Mouse (Mus musculus) embryonic facial prominence, embryonic 15.5 days (tissue): ENCODE results near the gene Siva1. TPM values are rescaled to one million over a fixed set of nuclear protein-coding genes. Genes with fewer than 3 reads are reported as not detected.

Experiments used
- ATAC-seq: fragments of 200-750 bp; cut with Nextera tagmentation; 2 replicates; pipeline ENCODE4 v1.8.0; 2017; ENCODE audit warnings: low read depth, moderate TSS enrichment; ENCODE audit not compliant: insufficient number of reproducible peaks, low FRiP score, low TSS enrichment
- H3K27ac ChIP-seq: fragments of 300-500 bp; sonication (generic); replicated peaks from 2 replicates; pipeline ENCODE4 v1.5.1; 2015; ENCODE audit warnings: mild to moderate bottlenecking, inconsistent platforms
- H3K27me3 ChIP-seq: fragments of 300-500 bp; sonication (generic); 2 replicates; pipeline ENCODE4 v1.6.1; 2015; ENCODE audit warnings: inconsistent platforms
- H3K36me3 ChIP-seq: fragments of 300-500 bp; sonication (generic); 2 replicates; pipeline ENCODE4 v1.6.1; 2015; ENCODE audit warnings: mild to moderate bottlenecking, inconsistent platforms
- H3K4me1 ChIP-seq: fragments of 300-500 bp; sonication (generic); 2 replicates; pipeline ENCODE4 v1.6.1; 2015; ENCODE audit warnings: inconsistent platforms
- H3K4me2 ChIP-seq: fragments of 300-500 bp; sonication (generic); replicated peaks from 2 replicates; pipeline ENCODE4 v1.6.1; 2015; ENCODE audit warnings: mild to moderate bottlenecking, inconsistent platforms
- H3K4me3 ChIP-seq: fragments of 300-500 bp; sonication (generic); replicated peaks from 2 replicates; pipeline ENCODE4 v1.5.1; 2015; ENCODE audit warnings: mild to moderate bottlenecking, inconsistent platforms
- H3K9ac ChIP-seq: fragments of 300-500 bp; sonication (generic); 2 replicates; pipeline ENCODE4 v1.6.1; 2015; ENCODE audit warnings: inconsistent platforms
- H3K9me3 ChIP-seq: fragments of 300-500 bp; sonication (generic); replicated peaks from 2 replicates; pipeline ENCODE4 v1.6.1; 2016; ENCODE audit warnings: inconsistent platforms
- WGBS: fragments of 180-500 bp; shearing (Covaris S2); methylation state at CpG from one replicate; pipeline ENCODE4 v1.1.7; 2015; 5-methylcytosine and 5-hydroxymethylcytosine counted together
- polyA plus RNA-seq: library from polyadenylated mRNA; unstranded; fragments of >200 nt; fragmentation: Nextera tagmentation; extraction: Ambion mirVana; gene quantifications from 2 replicates; pipeline ENCODE4 v1.2.1, GENCODE M21; 2015

Siva1 gene
- polyA plus RNA-seq, 1 experiment from 2014 or later, result 196 TPM

DNA sequence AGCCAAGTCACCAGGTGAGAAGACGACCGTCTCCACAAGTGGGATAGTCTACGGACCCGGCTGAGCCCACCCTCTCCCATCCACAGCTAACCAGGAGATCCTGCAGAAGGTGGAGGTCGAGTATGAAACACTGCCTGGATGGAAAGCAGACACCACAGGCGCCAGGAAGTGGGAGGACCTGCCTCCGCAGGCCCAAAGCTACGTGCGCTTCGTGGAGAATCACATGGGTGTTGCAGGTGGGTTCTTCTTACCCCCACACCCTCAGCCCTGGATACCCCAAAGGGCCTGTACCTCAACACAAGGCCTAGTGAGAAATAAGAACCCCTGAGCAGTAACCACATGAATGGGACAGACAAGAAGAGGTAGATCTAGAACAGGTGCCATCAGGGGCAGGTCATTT lies 5.0 kb upstream of the Siva1 start:
- Histone ChIP-seq H3K36me3 (no peaks in the 10 kb centered on the region), H3K4me3 (no peak overlapping the region), H3K4me1 (no peaks in the 10 kb centered on the region), H3K27me3 (no peaks in the 10 kb centered on the region), H3K4me2 (no peak overlapping the region), H3K9ac (no peak overlapping the region), H3K27ac (no peak overlapping the region), H3K9me3 (no peaks in the 10 kb centered on the region)
- no peak for ATAC-seq
- WGBS, result 80% methylated on average over 10 of the region's 10 CpGs

DNA sequence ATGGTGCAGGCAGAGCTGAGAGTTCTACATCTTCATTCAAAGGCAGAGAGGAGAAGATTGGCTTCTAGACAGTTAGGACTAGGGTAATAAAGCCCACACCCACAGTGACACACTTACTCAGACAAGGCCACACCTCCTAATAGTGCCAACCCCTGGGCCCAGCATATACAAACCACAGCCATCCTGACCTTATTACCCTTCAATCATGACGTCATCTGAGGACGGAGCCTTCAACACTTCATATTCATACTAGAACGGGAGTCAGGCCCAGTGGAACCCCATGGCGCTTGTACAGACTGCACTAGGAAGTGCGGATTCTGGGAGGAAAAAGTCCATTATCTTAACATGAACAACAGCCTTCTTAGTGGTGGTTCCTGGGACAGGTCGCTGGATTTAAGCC lies 1.4 kb upstream of the Siva1 start:
- Histone ChIP-seq H3K27ac (no peak overlapping the region), H3K4me2 (no peak overlapping the region), H3K4me1 (peaks cover 21% of the 10 kb centered on the region), H3K27me3 (no peaks in the 10 kb centered on the region), H3K36me3 (peaks cover 10% of the 10 kb centered on the region), H3K9ac (no peak overlapping the region), H3K4me3 (no peak overlapping the region), H3K9me3 (no peaks in the 10 kb centered on the region)
- no peak for ATAC-seq
- 88% methylated on average over 6 of the region's 6 CpGs for WGBS

GRCm38 (mm10) chr12:112644855-112645506 lies 502 bp downstream of the Siva1 start:
- no peaks in the 10 kb centered on the region for H3K9me3 ChIP-seq
- peak overlapping the region; percentile 71 for H3K4me2 ChIP-seq
- H3K27me3 ChIP-seq, result no peaks in the 10 kb centered on the region
- H3K9ac ChIP-seq, result peak overlapping the region; percentile 63
- peak overlapping the region; percentile 95 for H3K27ac ChIP-seq
- peaks cover 21% of the 10 kb centered on the region for H3K4me1 ChIP-seq
- H3K4me3 ChIP-seq, result peak overlapping the region; percentile 76
- under 1% methylated on average over 75 of the region's 75 CpGs for WGBS
- no peak for ATAC-seq
- H3K36me3 ChIP-seq, result peaks cover 25% of the 10 kb centered on the region

DNA sequence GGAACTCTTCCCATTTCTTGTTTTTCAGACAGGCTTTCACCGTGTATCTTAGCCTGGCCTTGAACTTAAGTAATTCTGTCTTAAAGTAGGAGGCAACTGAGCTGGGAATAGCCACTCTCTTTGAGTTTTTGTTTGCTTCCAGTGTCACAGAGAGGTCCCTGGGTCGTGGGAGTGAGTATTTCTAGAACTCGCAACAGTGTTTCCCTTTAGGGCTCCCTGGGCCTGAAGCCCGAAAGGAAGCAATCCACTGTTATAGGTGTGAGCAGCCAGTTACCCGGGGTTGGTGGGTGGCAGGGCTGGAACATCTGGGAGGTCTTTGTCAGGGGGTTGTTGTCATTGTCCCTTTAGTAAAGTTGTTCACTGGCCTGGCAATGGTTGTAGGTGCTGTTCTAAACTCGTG lies 1.7 kb downstream of the Siva1 start:
- H3K27ac ChIP-seq, result no peak overlapping the region
- no peaks in the 10 kb centered on the region for H3K9me3 ChIP-seq
- H3K9ac ChIP-seq, result 0 out of 2 replicates have a peak overlapping the region, but pooled peaks have one; percentile 63
- peak overlapping the region; percentile 76 for H3K4me3 ChIP-seq
- no peak for ATAC-seq
- H3K4me2 ChIP-seq, result peak overlapping the region; percentile 71
- peaks cover 27% of the 10 kb centered on the region for H3K4me1 ChIP-seq
- H3K36me3 ChIP-seq, result peaks cover 25% of the 10 kb centered on the region
- H3K27me3 ChIP-seq, result no peaks in the 10 kb centered on the region
- WGBS, result 49% methylated on average over 6 of the region's 6 CpGs

DNA sequence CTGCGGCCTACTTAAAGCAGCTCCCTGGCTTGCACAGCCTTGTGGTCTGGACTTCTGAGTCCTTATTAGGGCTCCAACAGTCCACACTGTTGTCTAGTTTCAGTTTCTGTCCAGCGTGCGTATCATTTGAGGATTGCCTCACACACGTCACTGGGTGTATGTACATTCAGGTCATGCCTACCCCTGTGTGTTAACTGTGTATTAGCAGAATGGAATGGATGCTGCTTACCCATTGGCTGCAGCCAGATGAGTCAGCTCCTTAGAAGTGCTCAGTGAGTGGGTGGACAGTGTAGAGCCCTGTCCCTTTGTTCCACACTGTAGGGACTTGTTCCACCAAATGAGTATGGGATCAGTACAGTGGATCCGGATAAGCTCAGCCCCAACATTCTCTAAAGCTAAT lies 3.6 kb downstream of the Siva1 start:
- 86% methylated on average over 5 of the region's 5 CpGs for WGBS
- H3K4me3 ChIP-seq, result no peak overlapping the region
- no peaks in the 10 kb centered on the region for H3K27me3 ChIP-seq
- no peak for ATAC-seq
- peaks cover 27% of the 10 kb centered on the region for H3K4me1 ChIP-seq
- H3K4me2 ChIP-seq, result no peak overlapping the region
- H3K9ac ChIP-seq, result no peak overlapping the region
- H3K27ac ChIP-seq, result no peak overlapping the region
- H3K36me3 ChIP-seq, result peaks cover 42% of the 10 kb centered on the region
- H3K9me3 ChIP-seq, result no peaks in the 10 kb centered on the region

DNA sequence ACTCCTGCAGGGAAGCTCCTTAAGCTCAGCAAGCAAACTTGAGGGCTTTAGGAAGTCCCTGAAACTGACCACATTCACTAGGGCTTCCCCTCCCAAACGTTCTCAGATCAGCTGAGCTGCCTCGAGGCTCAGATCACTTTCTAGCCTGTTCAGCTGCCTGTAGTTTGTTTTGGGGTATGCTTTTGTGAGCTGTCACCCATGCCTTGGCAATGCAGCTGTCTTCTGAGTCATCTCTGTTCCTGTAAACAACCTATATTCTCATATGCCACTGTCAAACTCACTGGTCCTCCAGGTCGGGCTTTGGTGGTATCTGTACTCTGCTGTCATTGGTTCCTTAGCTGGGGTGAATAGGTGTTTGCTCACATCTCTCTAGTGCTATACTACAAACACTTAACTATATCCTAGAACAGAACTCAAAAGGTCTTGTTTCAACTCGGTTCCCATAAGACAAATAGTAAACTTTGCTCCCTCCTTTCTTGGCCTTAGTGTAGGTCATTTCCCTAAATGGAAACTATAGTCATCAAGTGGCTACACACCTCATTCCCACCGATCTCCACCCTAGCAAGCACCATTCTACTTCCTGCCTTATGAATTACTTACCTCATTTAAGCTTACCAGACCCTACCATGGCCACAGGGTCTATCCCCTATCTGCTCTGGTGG lies 7.4 kb downstream of the Siva1 start:
- no peaks in the 10 kb centered on the region for H3K27me3 ChIP-seq
- H3K36me3 ChIP-seq, result peaks cover 77% of the 10 kb centered on the region

DNA sequence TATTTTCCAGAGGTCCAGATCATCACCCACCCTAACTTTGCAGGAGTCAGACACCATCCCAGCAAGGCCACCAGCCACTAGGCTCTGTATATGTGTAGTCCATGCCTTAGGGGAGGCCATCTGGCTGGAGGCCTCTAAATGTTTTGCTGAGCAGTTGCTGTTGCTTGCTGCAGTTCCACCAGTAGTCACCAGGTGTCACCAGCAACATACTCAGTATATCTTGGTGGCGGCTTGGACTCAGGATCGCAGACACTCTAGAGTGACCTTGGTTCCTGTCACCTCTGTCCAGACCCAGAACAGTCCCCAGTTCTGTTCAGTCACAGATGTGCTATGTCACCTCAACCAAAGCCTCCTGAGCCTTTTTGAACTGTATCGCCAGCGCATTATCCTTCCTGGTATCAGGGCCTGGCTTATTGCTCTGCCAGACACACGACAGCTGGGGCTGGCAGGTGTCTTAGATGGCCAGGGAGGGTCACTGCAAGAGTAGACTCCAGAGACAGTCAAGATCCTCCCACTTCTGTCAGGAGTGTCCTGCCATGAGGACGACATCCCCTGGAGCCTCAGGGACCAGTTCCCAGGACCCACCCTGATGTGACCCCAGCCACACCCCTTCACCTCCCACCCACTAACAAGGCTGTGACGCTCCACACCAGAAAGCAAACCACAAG lies 8.8 kb downstream of the Siva1 start:
- Histone ChIP-seq H3K27me3 (no peaks in the 10 kb centered on the region), H3K4me3 (no peak overlapping the region), H3K27ac (no peak overlapping the region), H3K4me2 (no peak overlapping the region), H3K36me3 (peaks cover 79% of the 10 kb centered on the region), H3K9me3 (no peaks in the 10 kb centered on the region), H3K4me1 (peaks cover 24% of the 10 kb centered on the region), H3K9ac (no peak overlapping the region)
- WGBS, result 47% methylated on average over 7 of the region's 7 CpGs
- ATAC-seq, result 0 out of 2 replicates have a peak, but pooled peaks have one; percentile 11

More for the DNA sequence above, 7.4 kb downstream of the Siva1 start:
- Histone ChIP-seq H3K4me2 (no peak overlapping the region), H3K4me3 (no peak overlapping the region), H3K9ac (no peak overlapping the region), H3K9me3 (no peaks in the 10 kb centered on the region), H3K4me1 (peaks cover 29% of the 10 kb centered on the region), H3K27ac (no peak overlapping the region)
- no peak for ATAC-seq
- WGBS, result 72% methylated on average over 5 of the region's 5 CpGs

DNA sequence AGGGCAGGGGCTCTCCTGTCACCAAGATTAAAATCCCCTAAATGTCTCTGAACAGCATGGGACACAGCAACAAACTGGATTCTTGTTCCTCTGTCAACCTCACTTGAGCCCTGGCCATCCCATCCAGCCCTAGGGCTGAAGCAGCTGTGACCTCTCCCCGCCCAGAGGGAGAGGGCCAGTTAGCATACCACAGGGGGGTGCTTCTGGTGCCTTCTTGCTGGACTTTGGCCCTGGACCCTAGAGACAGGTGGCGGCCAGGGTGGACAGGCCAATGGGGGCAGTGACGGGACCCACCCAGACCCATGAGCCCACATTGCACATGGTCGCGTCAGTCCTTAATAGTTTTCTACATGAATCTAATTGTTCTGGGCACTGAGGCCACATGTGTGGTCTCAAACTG lies 9.6 kb downstream of the Siva1 start:
- H3K27me3 ChIP-seq, result no peaks in the 10 kb centered on the region
- peaks cover 79% of the 10 kb centered on the region for H3K36me3 ChIP-seq
- H3K4me1 ChIP-seq, result peaks cover 24% of the 10 kb centered on the region
- ATAC-seq, result no peak
- no peak overlapping the region for H3K9ac ChIP-seq
- no peak overlapping the region for H3K27ac ChIP-seq
- no peak overlapping the region for H3K4me2 ChIP-seq
- H3K9me3 ChIP-seq, result no peaks in the 10 kb centered on the region
- no peak overlapping the region for H3K4me3 ChIP-seq
- 88% methylated on average over 5 of the region's 5 CpGs for WGBS

DNA sequence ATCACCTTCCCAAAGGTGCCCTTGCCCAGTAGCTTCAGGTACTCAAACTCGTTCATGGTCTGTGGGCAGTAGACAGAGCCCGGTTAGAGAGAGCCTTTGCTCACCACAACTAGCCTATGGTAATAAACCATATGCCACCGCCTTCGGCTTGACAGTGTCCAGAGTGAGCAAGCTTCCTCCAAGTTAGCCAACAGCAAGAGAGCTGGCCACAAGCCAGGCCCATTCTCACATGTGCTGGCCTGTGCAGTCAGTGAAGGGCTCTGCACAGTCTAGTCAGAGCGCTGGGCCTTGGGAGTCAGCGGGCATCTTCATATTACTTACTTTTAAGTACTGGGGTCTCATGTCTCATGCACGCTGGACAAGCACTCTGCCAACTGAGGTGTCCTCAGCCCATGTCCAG lies 14.1 kb downstream of the Siva1 start:
- Histone ChIP-seq H3K27me3 (no peaks in the 10 kb centered on the region), H3K9ac (no peak overlapping the region), H3K4me1 (peaks cover 50% of the 10 kb centered on the region), H3K27ac (no peak overlapping the region), H3K9me3 (no peaks in the 10 kb centered on the region), H3K4me2 (no peak overlapping the region), H3K4me3 (no peak overlapping the region), H3K36me3 (peaks cover 87% of the 10 kb centered on the region)
- ATAC-seq, result no peak
- 93% methylated on average over 7 of the region's 7 CpGs for WGBS

DNA sequence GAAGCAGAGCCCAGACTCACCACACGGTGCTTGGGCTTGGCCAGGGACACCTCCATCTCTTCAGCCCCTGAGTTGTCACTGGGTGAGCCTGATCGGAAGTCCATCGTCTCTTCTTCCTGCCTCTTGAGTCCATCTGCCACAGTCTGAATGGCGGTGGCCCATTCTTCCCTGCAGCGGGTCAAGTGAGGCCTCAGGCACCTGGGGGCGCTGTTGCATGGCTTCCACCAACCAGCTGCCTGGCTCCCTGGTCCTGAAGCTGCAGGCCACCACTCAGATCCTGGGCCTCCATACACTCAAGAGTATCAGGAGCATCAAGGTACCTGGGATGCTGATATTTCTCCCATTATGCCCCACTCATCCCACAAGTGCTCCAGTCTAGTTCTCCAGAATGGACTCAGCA lies 14.6 kb downstream of the Siva1 start:
- peaks cover 50% of the 10 kb centered on the region for H3K4me1 ChIP-seq
- no peak overlapping the region for H3K27ac ChIP-seq
- H3K9me3 ChIP-seq, result no peaks in the 10 kb centered on the region
- no peak overlapping the region for H3K4me3 ChIP-seq
- no peak overlapping the region for H3K4me2 ChIP-seq
- H3K9ac ChIP-seq, result no peak overlapping the region
- WGBS, result 87% methylated on average over 6 of the region's 6 CpGs
- no peaks in the 10 kb centered on the region for H3K27me3 ChIP-seq
- peaks cover 84% of the 10 kb centered on the region for H3K36me3 ChIP-seq
- ATAC-seq, result no peak

DNA sequence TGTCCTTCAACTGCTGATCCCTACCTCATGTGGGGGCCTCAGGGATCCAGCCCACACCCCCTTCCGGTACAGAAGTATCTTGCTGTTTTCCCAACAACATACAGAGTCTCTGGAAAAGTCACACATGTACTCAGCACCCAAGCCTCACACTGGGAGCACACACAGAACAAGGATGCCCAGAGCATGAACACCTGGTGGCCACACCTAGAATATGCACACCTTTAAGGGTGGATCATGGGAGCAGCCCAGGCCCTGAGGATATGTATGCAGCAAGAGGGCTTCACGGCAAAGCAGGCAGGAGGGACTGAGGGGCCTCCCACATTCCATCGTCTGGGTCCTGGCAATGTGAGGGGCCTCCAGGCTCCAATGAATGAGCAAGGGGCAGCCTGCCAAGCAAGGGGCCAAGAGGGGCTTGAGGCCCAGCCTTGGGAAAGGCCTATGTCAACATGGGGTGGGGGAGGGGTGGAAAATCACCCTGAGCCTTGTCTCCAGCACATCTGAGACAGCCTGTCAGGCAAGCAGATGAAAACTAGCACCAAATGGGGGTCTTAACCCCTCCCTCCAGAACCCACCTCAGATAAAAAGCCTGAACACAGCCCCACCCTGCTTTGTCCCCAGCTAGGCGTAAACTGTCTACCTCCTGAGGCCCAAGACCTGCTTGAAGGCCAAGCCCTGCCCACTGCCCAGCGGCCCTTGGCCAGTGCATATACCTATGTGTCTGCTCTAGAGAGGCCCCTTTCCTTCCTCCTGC lies 16.3 kb downstream of the Siva1 start:
- peaks cover 56% of the 10 kb centered on the region for H3K4me1 ChIP-seq
- no peaks in the 10 kb centered on the region for H3K27me3 ChIP-seq
- H3K27ac ChIP-seq, result peak overlapping the region; percentile 88
- peaks cover 77% of the 10 kb centered on the region for H3K36me3 ChIP-seq
- H3K9ac ChIP-seq, result no peak overlapping the region
- H3K4me3 ChIP-seq, result no peak overlapping the region
- H3K4me2 ChIP-seq, result peak overlapping the region; percentile 24
- 30% methylated on average over 5 of the region's 5 CpGs for WGBS
- ATAC-seq, result peak; percentile 67; the same call in 1 of the 2 replicates
- H3K9me3 ChIP-seq, result no peaks in the 10 kb centered on the region
